28 mouse cellular contexts compared by ENCODE assay signal in genomic region chr4:118402701-118403100, GRCm38 (mm10). TPM values are rescaled to one million over a fixed set of nuclear protein-coding genes. Genes with fewer than 3 reads are reported as not detected.
A peak's percentile ranks its signal among the peaks of the same experiment; 100 is the strongest.
DNase-seq lines count a peak whose midpoint lies in the region; TF ChIP-seq lines count a peak whose summit lies in the region.
"Had no signal": no experiment of that assay in that cellular context is flagged by ENCODE, and none has a peak within 500 bp of the region (broad histone marks: within the 10 kb centered on the region; RNA-seq: fewer than 3 reads in every experiment).

No protein-coding gene starts in this region.

- intact Hi-C loops in left cerebral cortex, adult 2 months (cut with DNase I): no loop called here

- no peak overlapping the region for H3K4me3 ChIP-seq in left cerebral cortex, adult 2 months
- H3K4me3 ChIP-seq: erythroblast, embryonic 14.5 days; gastrocnemius, adult 2 months; heart, adult 2 months; heart, embryonic 13.5 days; kidney, embryonic 15.5 days; midbrain, embryonic 10.5 days; midbrain, embryonic 15.5 days; neural tube, embryonic 15.5 days had no signal

- H3K27ac ChIP-seq in left cerebral cortex, adult 2 months: no peak overlapping the region
- H3K27ac ChIP-seq: gastrocnemius, adult 2 months; heart, adult 2 months; heart, embryonic 13.5 days; hindbrain, embryonic 14.5 days; kidney, embryonic 15.5 days; liver, embryonic 14.5 days; midbrain, embryonic 10.5 days; midbrain, embryonic 15.5 days; neural tube, embryonic 15.5 days had no signal

- no peak for TF ChIP-seq CTCF in left cerebral cortex, adult 2 months (IDR thresholded peaks at IDR 0.05)

- peak; percentile 27 for DNase-seq in kidney, adult 9 months
- DNase-seq in kidney, postnatal 4 days: no peak
- peak; percentile 43 for DNase-seq in ovary, adult 18-20 months (ENCODE audit: low spot score)
- no peak for DNase-seq in ovary, postnatal 14 days (ENCODE audit: low spot score)
- peak; percentile 32 for DNase-seq in adrenal gland, postnatal 25 days
- DNase-seq in testis, postnatal 14 days (ENCODE audit: low spot score): peak; percentile 66
- DNase-seq in left cerebral cortex, adult 2 months (ENCODE audit: extremely low spot score in 1 of 2, low spot score in 2 of 2): no peak
- DNase-seq: B cell, adult 2 months; cerebellum, adult 11 months; cerebellum, adult 9-10 months; cerebellum, postnatal 36 days; gastrocnemius, adult 2 months; gastrocnemius, postnatal 36 days; heart, adult 2 months; heart, postnatal 10 days; kidney, adult 11 months; layer of hippocampus, postnatal 36 days; lung, embryonic 14.5 days; spleen, adult 18-20 months; thymus, postnatal 4 days had no signal

RNA-seq across cellular contexts. Expression of gene Szt2, which starts 6.4 kb away (rescaled TPM):
- total RNA-seq in adrenal gland, postnatal 25 days (2021): 33.0 and 34.4 TPM in 2 replicates
- 10 to 100 TPM; 40.3 to 43.4 TPM for total RNA-seq in left cerebral cortex, adult 2 months (2021)

RNA-seq across cellular contexts. Expression of gene Med8, which starts 6.4 kb away (rescaled TPM):
- 67.9 and 85.3 TPM in 2 replicates for total RNA-seq in adrenal gland, postnatal 25 days (2021)
- 10 to 100 TPM; 54.2 to 63.5 TPM for total RNA-seq in left cerebral cortex, adult 2 months (2021)

RNA-seq across cellular contexts. Expression of gene Elovl1, which starts 25.2 kb away (rescaled TPM):
- 120 and 128 TPM in 2 replicates for total RNA-seq in adrenal gland, postnatal 25 days (2021)
- 10 to 100 TPM; 18.6 to 25.3 TPM for total RNA-seq in left cerebral cortex, adult 2 months (2021)

RNA-seq across cellular contexts. Expression of gene Cdc20, which starts 34.5 kb away (rescaled TPM):
- 10.8 and 14.9 TPM in 2 replicates for total RNA-seq in adrenal gland, postnatal 25 days (2021)
- total RNA-seq in left cerebral cortex, adult 2 months (2021): 1 to 10 TPM in 1 of 2 experiments, under 1 TPM in 1; 0.81 to 1.8 TPM

RNA-seq across cellular contexts. Expression of gene Mpl, which starts 54.6 kb away (rescaled TPM):
- total RNA-seq in adrenal gland, postnatal 25 days (2021): not detected in 2 replicates
- 1 to 10 TPM in 1 of 2 experiments, under 1 TPM in 1; 0.79 to 1.4 TPM for total RNA-seq in left cerebral cortex, adult 2 months (2021)
- total RNA-seq: gastrocnemius, adult 2 months; gastrocnemius, postnatal 36 days; layer of hippocampus, postnatal 36 days had no signal

Comparison
In these comparisons a context has a peak if more than half of its experiments do, and no peak if none do; other contexts are left out.
1. DNase-seq: peak in kidney, adult 9 months (single experiment), ovary, adult 18-20 months (single experiment), adrenal gland, postnatal 25 days (single experiment) and testis, postnatal 14 days (single experiment); none in kidney, postnatal 4 days (0 of 2), ovary, postnatal 14 days (single experiment) and left cerebral cortex, adult 2 months (0 of 2).